Mouse (Mus musculus) c-Kit-positive CD71-positive TER-119-negative erythroid progenitor cells, embryonic 14.5 days (primary cell): Measurements from ENCODE around the gene Gon7.

ENCODE experiments used
- DNase-seq: peaks from one replicate; pipeline ENCODE4 v3.0.0-alpha.2; 2013; ENCODE audit warnings: low read depth

Gene Gon7

DNA sequence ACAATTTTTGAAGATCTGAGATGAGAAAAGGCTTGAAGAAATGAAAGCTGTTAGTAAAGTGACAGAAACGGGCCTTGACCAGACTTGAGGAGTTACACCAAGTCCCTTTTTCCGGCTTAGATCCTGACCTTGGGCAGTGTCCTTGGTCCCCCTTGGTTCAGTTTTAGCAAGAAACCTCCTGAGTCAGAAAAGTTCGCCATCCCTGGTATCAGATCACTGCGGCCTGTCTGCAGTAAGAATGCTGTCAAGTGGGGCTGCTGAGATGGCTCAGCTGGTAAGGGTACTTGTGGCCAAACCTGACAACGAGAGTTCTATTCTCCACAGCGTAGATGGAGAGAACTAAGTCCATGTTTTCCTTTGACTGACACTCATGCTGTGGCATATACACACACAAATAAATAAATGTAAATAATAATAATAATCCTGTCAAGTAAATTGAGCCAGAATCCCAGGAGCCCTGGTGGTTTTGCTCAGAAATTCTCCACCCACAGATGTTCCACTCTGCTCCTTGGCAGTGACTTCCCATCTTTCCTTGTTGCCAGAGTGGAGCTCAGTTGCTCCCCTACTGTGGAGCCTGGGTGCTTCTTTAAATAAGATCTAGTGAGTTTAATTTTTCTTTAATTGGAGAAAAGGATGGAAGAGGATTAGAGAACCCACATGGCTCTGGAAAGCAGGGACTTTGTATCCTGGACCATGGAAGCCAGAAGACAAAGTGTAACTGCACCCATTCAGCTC is 51.5 kb downstream of the Gon7 start:
- DNase-seq: no peak

GRCm38 (mm10) chr12:102705216-102705871 is 52.3 kb downstream of the Gon7 start:
- no peak for DNase-seq

DNA sequence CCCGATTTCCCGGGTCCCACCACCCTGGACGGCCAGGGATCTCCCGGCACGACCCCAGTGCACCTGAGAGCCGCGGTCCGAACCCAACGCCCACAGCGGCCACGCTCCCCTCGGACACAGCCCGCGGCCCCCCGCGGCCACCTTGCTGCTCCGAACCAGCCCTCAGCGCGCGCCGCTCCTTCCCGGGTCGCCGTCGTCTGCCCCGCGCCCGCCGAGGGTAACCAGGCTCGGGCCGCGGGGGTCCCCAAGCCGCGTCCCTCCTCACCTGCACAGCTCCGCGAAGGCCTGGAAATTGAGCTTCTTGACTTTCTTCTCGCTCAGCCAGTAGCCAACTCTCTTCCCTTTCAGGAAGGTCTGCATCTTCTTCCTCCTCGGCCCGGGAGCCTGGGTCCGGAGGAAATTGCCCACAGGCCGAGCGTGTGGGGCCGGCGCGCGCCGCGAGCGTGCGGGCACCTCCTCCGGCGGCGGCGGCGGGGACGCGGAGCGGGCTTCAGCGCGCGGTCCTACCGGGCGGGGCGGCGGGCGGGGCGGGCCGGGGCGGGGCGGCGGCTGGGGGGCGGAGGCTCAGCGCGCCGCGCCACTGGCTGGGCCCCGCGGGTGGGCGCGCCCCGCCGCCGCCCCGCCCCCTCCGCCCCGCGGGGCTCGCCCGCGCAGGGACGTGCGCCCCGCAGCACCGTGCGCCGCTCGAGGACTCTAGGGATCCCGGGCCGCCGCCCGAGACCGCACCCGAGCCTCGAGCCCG is 53.0 kb downstream of the Gon7 start, which contains the start of gene Itpk1:
Gene Itpk1, minus strand, starts transcription at position 474 of the 742 bp plus-strand sequence.
- DNase-seq: no peak

DNA sequence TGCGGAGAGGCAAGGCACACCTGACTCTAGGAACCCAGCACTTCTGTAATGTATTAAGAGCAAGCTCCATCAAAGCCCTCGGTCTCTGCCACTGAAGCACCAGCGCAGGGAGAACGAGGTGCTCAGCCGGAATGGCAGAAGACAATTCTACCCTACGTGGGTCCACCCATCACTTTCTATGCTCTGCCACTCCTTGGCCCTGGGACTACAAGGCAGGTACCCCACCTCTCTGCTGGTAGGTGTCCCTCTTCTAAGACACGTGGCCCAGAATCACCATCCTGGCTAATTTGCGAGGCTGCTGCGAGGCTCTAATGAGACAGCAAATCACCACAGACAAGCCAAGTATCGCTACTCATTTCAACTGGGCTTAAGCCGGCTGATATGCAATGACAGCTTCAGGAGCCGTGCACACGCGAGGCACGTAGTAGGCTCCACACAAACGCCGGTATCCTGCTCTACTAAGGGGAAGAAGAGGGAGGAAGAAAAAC is 53.6 kb downstream of the Gon7 start:
- DNase-seq: no peak

GRCm38 (mm10) chr12:102703441-102703840 is 54.2 kb downstream of the Gon7 start:
- DNase-seq: no peak
